Mouse (Mus musculus) mammary gland, adult 2 months (tissue): ENCODE results near the gene Pcsk7. TPM values are rescaled to one million over a fixed set of nuclear protein-coding genes. Genes with fewer than 3 reads are reported as not detected.

Source experiments
- polyA plus RNA-seq: library from polyadenylated mRNA; depleted of rRNA; stranded (reverse); fragments of >200 nt; gene quantifications from 2 replicates; pipeline ENCODE4 v1.2.3, GENCODE M21; 2012; ENCODE audit warnings: low replicate concordance; rRNA removed

The Pcsk7 gene
- polyA plus RNA-seq: 39.0 and 57.3 TPM in 2 replicates

DNA sequence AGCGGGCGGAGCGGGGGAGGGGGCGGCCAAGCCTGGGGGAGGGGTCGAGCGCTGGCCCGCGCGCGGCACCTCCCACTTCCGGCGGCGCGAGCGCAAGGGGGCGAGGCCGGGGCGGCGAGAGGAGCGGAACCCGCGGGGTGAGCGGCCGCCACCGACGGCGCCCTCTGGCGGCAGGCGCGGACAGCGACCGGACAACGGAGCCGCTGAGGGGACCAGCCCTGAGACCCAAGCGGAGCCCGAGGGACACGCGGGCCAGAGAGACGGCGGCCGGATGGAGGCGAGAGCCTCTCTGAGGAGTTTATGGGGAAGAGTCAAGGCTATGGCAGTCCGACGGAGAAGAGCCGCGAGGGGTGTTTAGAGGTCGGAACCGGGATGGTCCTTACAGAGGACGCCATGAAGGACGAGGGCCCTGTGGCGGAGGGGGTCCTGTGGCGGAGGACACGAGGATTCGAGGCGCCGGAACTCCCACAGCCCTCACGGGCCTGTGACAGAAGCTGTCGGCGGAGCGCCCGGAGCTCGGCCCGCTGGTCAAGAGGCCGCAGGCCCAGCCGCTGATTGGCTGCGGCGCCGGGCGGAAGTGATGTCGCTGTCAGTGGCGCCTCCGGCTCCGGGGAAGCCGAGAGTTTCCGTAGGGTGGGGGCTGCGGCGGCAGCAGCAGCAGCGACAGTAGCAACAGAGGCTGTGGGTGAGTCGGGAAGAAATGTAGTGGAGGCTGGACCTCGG lies at the start of gene Pcsk7, which contains the start of gene Rnf214:
Gene Pcsk7 (plus strand): TSS at position 143 of the 723 bp plus-strand sequence.
Gene Rnf214 (minus strand): TSS at position 557 of the 723 bp plus-strand sequence.

DNA sequence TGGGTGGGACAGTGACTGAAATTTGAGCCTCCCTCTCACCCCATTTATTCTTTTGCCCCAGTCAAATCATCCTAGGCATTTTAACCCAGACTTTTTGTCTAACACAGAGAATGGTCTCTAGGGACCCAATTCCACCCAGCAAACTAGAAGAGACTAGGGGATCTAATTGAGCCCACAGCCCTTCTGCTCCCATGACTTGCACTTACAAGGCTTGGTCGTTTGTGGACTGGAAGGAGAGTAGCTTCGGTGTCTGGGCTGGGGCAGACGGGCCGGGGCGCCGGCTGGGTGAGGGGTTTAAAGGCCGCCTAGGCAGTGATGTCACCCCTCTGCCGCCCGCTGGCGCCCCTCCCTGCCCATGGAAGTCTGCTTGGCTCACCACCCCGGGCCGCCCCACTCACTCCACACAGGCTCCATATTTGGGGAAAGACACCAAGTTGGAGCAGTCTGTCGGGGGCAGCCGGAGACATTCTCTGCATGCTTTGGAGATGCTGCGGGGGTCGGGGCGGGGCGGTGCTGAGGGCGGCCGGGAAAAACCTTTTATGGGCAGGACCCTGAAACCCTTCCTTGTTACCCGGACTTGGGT lies 29.4 kb downstream of the Pcsk7 start, which contains the start of gene Tagln:
Gene Tagln (minus strand): TSS at position 431 of the 583 bp plus-strand sequence.

DNA sequence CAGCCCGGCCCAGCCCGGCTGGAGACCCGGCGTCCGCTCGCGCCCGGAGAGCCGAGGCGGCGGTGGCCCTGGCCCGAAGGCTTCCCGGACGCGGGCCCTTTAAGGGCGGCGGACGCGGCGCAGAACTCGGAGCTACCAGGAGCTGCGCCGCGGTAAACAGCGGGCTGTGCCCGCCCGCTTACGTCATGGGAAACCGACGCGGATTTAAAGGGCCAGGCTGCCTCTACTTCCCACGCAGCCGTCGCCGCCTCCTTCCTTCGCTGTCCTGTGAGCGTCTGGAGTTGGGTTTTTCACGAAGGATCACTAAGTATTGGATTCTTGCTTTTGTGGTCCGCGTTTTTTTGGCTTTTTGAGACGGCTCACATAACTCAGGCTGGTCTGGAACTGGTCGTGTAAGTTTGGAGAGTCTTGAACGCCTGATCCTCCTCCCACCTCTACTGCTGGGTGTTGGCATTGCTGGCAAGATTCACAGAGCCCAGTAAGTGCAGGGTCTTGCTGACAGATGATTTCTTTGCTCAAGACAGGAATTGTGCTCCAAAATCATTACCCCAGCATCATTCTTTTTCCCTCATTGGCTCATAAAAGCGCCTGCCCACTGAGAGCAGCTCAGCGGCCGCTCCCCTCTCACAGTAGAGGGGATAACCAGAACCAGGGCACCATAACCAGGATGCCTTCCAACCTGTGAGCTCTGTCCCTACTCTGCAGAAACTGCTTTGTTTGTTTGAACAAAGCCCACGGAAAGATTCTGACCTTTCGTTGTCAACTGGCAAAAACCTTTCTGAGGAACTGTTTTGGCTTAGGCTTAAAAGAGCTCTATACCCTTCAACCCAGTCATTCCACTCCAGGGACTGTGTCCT lies 49.0 kb downstream of the Pcsk7 start, which contains the start of gene Sidt2:
Gene Sidt2 (minus strand): TSS at position 152 of the 857 bp plus-strand sequence.

Other genes with a start within 250 kb of the Pcsk7 start
- gene Cep164, start 77.8 kb upstream of the Pcsk7 start, polyA plus RNA-seq: 13.3 and 24.7 TPM in 2 replicates
- 20.8 and 23.6 TPM in 2 replicates for gene Bace1, start 67.9 kb upstream of the Pcsk7 start, polyA plus RNA-seq
- gene Rnf214, start 414 bp downstream of the Pcsk7 start, polyA plus RNA-seq: 13.7 and 19.4 TPM in 2 replicates
- 191 and 198 TPM in 2 replicates for gene Tagln, start 29.6 kb downstream of the Pcsk7 start, polyA plus RNA-seq
- gene Sidt2, start 48.8 kb downstream of the Pcsk7 start, polyA plus RNA-seq: 441 and 490 TPM in 2 replicates
- 17.0 and 27.6 TPM in 2 replicates for gene Pafah1b2, start 106.2 kb downstream of the Pcsk7 start, polyA plus RNA-seq
- gene Sik3, start 106.3 kb downstream of the Pcsk7 start, polyA plus RNA-seq: 13.8 and 14.4 TPM in 2 replicates